Mouse (Mus musculus) hindbrain, embryonic 12.5 days (tissue): Measurements from ENCODE around the gene Washc2. TPM values are rescaled to one million over a fixed set of nuclear protein-coding genes. Genes with fewer than 3 reads are reported as not detected.
A peak's percentile ranks its signal among the peaks of the same experiment; 100 is the strongest.

Source experiments
- ATAC-seq: fragments of 200-750 bp; cut with Nextera tagmentation; 2 replicates; pipeline ENCODE4 v1.8.0; 2017; ENCODE audit warnings: moderate TSS enrichment; ENCODE audit not compliant: low FRiP score
- H3K27ac ChIP-seq: fragments of 300-500 bp; sonication (generic); 2 replicates; pipeline ENCODE4 v1.5.1; 2016; ENCODE audit warnings: mild to moderate bottlenecking
- H3K27me3 ChIP-seq: fragments of 300-500 bp; sonication (generic); 2 replicates; pipeline ENCODE4 v1.6.1; 2016; ENCODE audit warnings: mild to moderate bottlenecking
- H3K36me3 ChIP-seq: fragments of 300-500 bp; sonication (generic); 2 replicates; pipeline ENCODE4 v1.6.1; 2016; ENCODE audit warnings: mild to moderate bottlenecking
- H3K4me1 ChIP-seq: fragments of 300-500 bp; sonication (generic); 2 replicates; pipeline ENCODE4 v1.6.1; 2016
- H3K4me2 ChIP-seq: fragments of 300-500 bp; sonication (generic); replicated peaks from 2 replicates; pipeline ENCODE4 v1.6.1; 2016; ENCODE audit warnings: mild to moderate bottlenecking
- H3K4me3 ChIP-seq: fragments of 300-500 bp; sonication (generic); 2 replicates; pipeline ENCODE4 v1.5.1; 2016; ENCODE audit warnings: mild to moderate bottlenecking
- H3K9ac ChIP-seq: fragments of 300-500 bp; sonication (generic); 2 replicates; pipeline ENCODE4 v1.6.1; 2016; ENCODE audit warnings: mild to moderate bottlenecking, moderate library complexity
- H3K9me3 ChIP-seq: fragments of 300-500 bp; sonication (generic); replicated peaks from 2 replicates; pipeline ENCODE4 v1.6.1; 2016; ENCODE audit warnings: mild to moderate bottlenecking
- WGBS: fragments of 180-500 bp; shearing (Covaris S2); methylation state at CpG from one replicate; pipeline ENCODE4 v1.1.7; 2016; 5-methylcytosine and 5-hydroxymethylcytosine counted together
- polyA plus RNA-seq: library from polyadenylated mRNA; unstranded; fragments of >200 nt; fragmentation: Nextera tagmentation; extraction: Ambion mirVana; gene quantifications from 2 replicates; pipeline ENCODE4 v1.2.1, GENCODE M21; 2016

Gene Washc2
- polyA plus RNA-seq, 1 experiment from 2014 or later, result 71.7 TPM

GRCm38 (mm10) chr6:116265603-116266002, 57.8 kb downstream of the Washc2 start:
- no peak overlapping the region for H3K4me3 ChIP-seq
- whole genome bisulfite sequencing, result 74% methylated on average over 4 of the region's 4 CpGs
- no peak for ATAC-seq

GRCm38 (mm10) chr6:116266273-116267109, 58.7 kb downstream of the Washc2 start:
- Histone ChIP-seq H3K9ac (peak overlapping the region; percentile 18; the same call in 1 of the 2 replicates), H3K4me1 (peaks cover 11% of the 10 kb centered on the region), H3K27ac (peak overlapping the region; percentile 36; the same call in 1 of the 2 replicates), H3K36me3 (no peaks in the 10 kb centered on the region), H3K4me2 (peak overlapping the region; percentile 50), H3K4me3 (peak overlapping the region; percentile 16), H3K9me3 (no peaks in the 10 kb centered on the region), H3K27me3 (no peaks in the 10 kb centered on the region)
- peak; percentile 33 for ATAC-seq
- WGBS, result 16% methylated on average over 11 of the region's 11 CpGs

More at GRCm38 (mm10) chr6:116265603-116266002, 57.8 kb downstream of the Washc2 start:
- Histone ChIP-seq H3K27ac (no peak overlapping the region), H3K36me3 (peaks cover 8% of the 10 kb centered on the region), H3K9ac (no peak overlapping the region), H3K9me3 (no peaks in the 10 kb centered on the region), H3K27me3 (no peaks in the 10 kb centered on the region), H3K4me1 (peaks cover 11% of the 10 kb centered on the region), H3K4me2 (peak overlapping the region; percentile 50)

DNA sequence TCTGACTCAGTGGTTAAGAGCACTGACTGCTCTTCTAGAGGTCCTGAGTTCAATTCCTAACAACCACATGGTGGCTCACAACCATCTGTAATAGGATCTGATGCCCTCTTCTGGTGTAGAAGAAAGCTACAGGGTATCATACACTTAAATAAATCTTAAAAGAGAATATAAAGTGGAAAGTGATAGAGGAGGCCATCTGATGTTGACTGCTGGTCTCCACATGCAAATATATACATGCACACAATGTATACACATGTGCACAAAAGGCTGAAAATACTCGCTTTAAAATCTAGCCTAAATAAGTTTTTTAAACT, 59.2 kb downstream of the Washc2 start:
- Histone ChIP-seq H3K27ac (no peak overlapping the region), H3K9ac (no peak overlapping the region), H3K4me2 (no peak overlapping the region)

DNA sequence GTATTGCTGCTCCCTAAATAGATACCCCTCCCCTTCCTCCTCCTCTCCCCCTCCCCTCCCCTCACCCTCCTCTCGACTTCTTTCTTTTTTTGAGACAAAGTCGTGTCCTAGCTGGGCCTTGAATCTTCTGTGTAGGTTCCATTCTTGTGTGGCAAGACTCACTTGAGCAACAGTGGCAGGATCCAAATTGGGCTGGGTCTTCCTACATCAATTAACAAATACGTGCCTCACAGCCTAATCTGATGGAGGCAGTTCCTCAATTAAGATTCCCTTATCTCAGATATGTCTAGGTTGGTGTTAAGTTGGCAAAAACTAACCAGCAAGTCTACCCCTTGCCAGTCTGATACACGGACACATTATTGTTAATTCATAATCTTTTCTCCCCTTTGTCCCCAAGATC, 67.9 kb downstream of the Washc2 start:
- Histone ChIP-seq H3K4me1 (no peaks in the 10 kb centered on the region), H3K27ac (no peak overlapping the region), H3K9ac (no peak overlapping the region), H3K27me3 (no peaks in the 10 kb centered on the region), H3K9me3 (no peaks in the 10 kb centered on the region), H3K36me3 (0 out of 2 replicates have a peak, but pooled peaks cover 6% of the 10 kb centered on the region), H3K4me3 (no peak overlapping the region), H3K4me2 (no peak overlapping the region)
- no peak for ATAC-seq
- WGBS, result 73% methylated on average over 4 of the region's 4 CpGs

More for the DNA sequence above, 59.2 kb downstream of the Washc2 start:
- Histone ChIP-seq H3K27me3 (no peaks in the 10 kb centered on the region), H3K4me3 (no peak overlapping the region), H3K4me1 (peaks cover 11% of the 10 kb centered on the region), H3K36me3 (no peaks in the 10 kb centered on the region), H3K9me3 (no peaks in the 10 kb centered on the region)
- WGBS, result 97% methylated on average over 1 of the region's 1 CpGs
- ATAC-seq, result no peak

DNA sequence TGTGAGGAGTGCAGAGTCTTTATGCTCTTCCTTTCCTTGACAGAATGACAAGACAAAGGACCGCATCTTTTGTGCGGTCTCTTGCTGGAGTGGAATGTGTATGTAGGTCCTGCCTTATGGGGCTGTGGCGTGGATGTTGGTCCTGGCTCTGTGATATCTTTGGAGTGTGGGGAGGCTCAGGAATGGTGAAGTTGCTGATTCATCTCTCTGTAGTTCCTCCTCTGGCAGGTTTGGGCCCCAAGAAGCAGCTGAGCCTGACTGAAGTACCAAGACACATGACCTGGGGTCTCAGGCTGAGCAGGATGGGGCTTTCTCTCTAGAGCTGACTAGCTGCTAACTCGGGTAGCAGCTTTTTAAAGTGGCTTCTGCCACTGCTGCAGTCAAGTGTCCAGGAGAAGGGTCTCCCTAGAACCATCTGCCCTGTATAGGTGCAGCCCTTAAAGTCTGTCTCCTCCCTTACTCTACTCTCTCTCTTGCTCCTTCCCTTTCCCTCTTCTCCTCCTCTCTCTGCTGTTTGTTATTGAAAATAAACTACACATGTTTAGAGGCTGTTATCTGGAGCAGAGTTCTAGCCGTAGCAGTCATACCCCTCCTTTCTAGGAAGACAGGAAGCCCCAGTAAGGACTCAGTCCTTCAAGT, 71.0 kb downstream of the Washc2 start:
- Histone ChIP-seq H3K4me1 (no peaks in the 10 kb centered on the region), H3K9me3 (no peaks in the 10 kb centered on the region), H3K4me3 (no peak overlapping the region), H3K4me2 (no peak overlapping the region), H3K9ac (no peak overlapping the region), H3K27ac (no peak overlapping the region), H3K27me3 (no peaks in the 10 kb centered on the region), H3K36me3 (0 out of 2 replicates have a peak, but pooled peaks cover 9% of the 10 kb centered on the region)
- 81% methylated on average over 5 of the region's 5 CpGs for WGBS
- ATAC-seq, result no peak

GRCm38 (mm10) chr6:116281014-116281413, 73.2 kb downstream of the Washc2 start:
- no peaks in the 10 kb centered on the region for H3K27me3 ChIP-seq
- H3K4me3 ChIP-seq, result no peak overlapping the region
- 95% methylated on average over 13 of the region's 13 CpGs for WGBS
- no peak for ATAC-seq
- H3K4me2 ChIP-seq, result no peak overlapping the region
- no peaks in the 10 kb centered on the region for H3K9me3 ChIP-seq
- no peaks in the 10 kb centered on the region for H3K4me1 ChIP-seq
- H3K36me3 ChIP-seq, result 0 out of 2 replicates have a peak, but pooled peaks cover 3% of the 10 kb centered on the region
- H3K27ac ChIP-seq, result no peak overlapping the region
- H3K9ac ChIP-seq, result no peak overlapping the region

DNA sequence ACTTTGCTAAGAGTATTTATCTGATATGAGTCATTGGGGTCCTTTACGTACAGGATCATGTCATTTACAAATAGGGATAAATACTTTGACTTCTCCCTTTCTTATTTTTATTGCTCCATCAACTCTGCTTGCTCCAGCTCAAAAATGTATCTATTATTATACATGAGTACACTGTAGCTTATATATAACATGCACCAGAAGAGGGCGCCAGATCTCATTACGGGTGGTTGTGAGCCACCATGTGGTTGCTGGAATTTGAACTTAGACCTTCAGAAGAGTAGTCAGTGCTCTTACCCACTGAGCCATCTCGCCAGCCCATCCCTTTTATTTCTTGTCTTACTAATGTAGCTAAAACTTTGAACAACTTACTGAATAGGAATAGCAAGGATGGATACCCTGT, 74.7 kb downstream of the Washc2 start:
- Histone ChIP-seq H3K9ac (no peak overlapping the region), H3K4me1 (no peaks in the 10 kb centered on the region), H3K9me3 (no peaks in the 10 kb centered on the region), H3K36me3 (0 out of 2 replicates have a peak, but pooled peaks cover 3% of the 10 kb centered on the region), H3K4me2 (no peak overlapping the region), H3K27ac (no peak overlapping the region), H3K4me3 (no peak overlapping the region), H3K27me3 (no peaks in the 10 kb centered on the region)
- WGBS, result 50% methylated on average over 4 of the region's 4 CpGs
- ATAC-seq, result no peak

- Histone ChIP-seq H3K9ac (no peak overlapping the region), H3K4me2 (no peak overlapping the region), H3K4me3 (no peak overlapping the region), H3K9me3 (no peaks in the 10 kb centered on the region), H3K4me1 (no peaks in the 10 kb centered on the region), H3K27ac (no peak overlapping the region), H3K36me3 (0 out of 2 replicates have a peak, but pooled peaks cover 3% of the 10 kb centered on the region), H3K27me3 (no peaks in the 10 kb centered on the region)
- no peak for ATAC-seq
- 61% methylated on average over 3 of the region's 3 CpGs for WGBS
Measured at GRCm38 (mm10) chr6:116283280-116283679, 75.4 kb downstream of the Washc2 start.

DNA sequence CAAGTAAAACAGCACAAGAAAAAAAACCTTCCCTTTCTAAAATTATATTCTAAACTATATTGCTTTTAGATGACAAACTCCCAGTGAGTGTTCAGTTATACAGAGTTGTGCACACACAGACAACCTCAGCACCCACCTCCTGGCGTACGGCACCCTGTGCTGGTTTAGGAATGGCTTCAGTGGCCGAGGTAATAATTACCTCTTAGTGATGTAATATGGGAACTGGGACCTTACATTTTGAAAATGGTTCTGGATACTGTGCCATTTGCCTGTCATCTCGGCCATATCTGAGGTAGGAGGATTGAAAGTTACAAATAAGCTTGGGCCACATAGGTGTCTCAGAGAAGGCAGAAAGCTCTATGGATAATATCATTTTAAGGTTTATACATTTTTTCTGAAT, 78.5 kb downstream of the Washc2 start:
- 94% methylated on average over 4 of the region's 4 CpGs for WGBS
- no peak overlapping the region for H3K9ac ChIP-seq
- no peak overlapping the region for H3K27ac ChIP-seq
- H3K4me3 ChIP-seq, result no peak overlapping the region
- no peaks in the 10 kb centered on the region for H3K9me3 ChIP-seq
- no peak for ATAC-seq
- H3K27me3 ChIP-seq, result no peaks in the 10 kb centered on the region
- H3K4me2 ChIP-seq, result no peak overlapping the region
- H3K4me1 ChIP-seq, result no peaks in the 10 kb centered on the region
- H3K36me3 ChIP-seq, result no peaks in the 10 kb centered on the region

- H3K9me3 ChIP-seq, result no peaks in the 10 kb centered on the region
- no peaks in the 10 kb centered on the region for H3K4me1 ChIP-seq
- 81% methylated on average over 5 of the region's 5 CpGs for WGBS
- H3K27me3 ChIP-seq, result no peaks in the 10 kb centered on the region
- H3K27ac ChIP-seq, result no peak overlapping the region
- no peak overlapping the region for H3K4me2 ChIP-seq
- no peak overlapping the region for H3K9ac ChIP-seq
- no peak for ATAC-seq
- no peaks in the 10 kb centered on the region for H3K36me3 ChIP-seq
- no peak overlapping the region for H3K4me3 ChIP-seq
Measured at GRCm38 (mm10) chr6:116286870-116287575, 79.2 kb downstream of the Washc2 start.

DNA sequence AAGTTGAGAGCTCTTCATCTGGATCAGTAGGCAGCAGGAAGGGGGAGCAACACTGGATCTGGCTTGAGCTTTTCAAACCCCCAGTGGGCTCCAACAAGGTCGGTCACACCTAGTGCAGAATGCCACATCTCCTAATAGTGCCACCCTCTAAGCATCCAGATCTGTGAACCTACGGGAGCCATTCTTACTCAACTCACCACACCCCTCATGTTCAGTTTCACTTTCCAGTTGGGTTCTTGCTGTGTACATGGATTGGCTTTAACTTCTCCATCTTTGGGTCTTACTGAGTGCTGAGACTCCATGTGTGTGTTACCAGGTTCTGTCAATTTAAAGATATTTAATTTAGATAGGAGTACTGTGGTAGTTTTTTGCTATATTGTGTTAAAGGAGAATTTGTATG, 103.6 kb downstream of the Washc2 start:
- peaks cover 3% of the 10 kb centered on the region; the same call in 1 of the 2 replicates for H3K36me3 ChIP-seq
- H3K27me3 ChIP-seq, result no peaks in the 10 kb centered on the region
- no peak for ATAC-seq
- H3K4me2 ChIP-seq, result no peak overlapping the region
- H3K4me3 ChIP-seq, result no peak overlapping the region
- H3K27ac ChIP-seq, result no peak overlapping the region
- H3K9ac ChIP-seq, result no peak overlapping the region
- WGBS, result 95% methylated on average over 2 of the region's 2 CpGs
- H3K9me3 ChIP-seq, result no peaks in the 10 kb centered on the region
- H3K4me1 ChIP-seq, result no peaks in the 10 kb centered on the region
